Mouse (Mus musculus) heart, adult 2 months (tissue): ENCODE measurements around the gene Rhot2. TPM values are rescaled to one million over a fixed set of nuclear protein-coding genes. Genes with fewer than 3 reads are reported as not detected.
A peak's percentile ranks its signal among the peaks of the same experiment; 100 is the strongest.

Source experiments
- DNase-seq, 2 experiments: peaks; one replicate each; pipeline ENCODE4 v3.0.0; 2021
- H3K27ac ChIP-seq: fragments of 200-600 bp; 2 replicates; pipeline ENCODE4 v1.8.1; 2022
- H3K27me3 ChIP-seq: fragments of 200-500 bp; 2 replicates; pipeline ENCODE4 v1.6.1; 2012; ENCODE audit warnings: mild to moderate bottlenecking, low read length, inconsistent platforms, mixed read lengths; ENCODE audit not compliant: control insufficient read depth, insufficient read depth
- H3K36me3 ChIP-seq: fragments of 200-500 bp; 2 replicates; pipeline ENCODE4 v1.6.1; 2012; ENCODE audit warnings: low read length, inconsistent platforms; ENCODE audit not compliant: control insufficient read depth, insufficient read depth
- H3K4me1 ChIP-seq: fragments of 200-500 bp; 2 replicates; pipeline ENCODE4 v1.6.1; 2011; ENCODE audit warnings: low read length; ENCODE audit not compliant: control insufficient read depth, insufficient read depth
- H3K4me3 ChIP-seq: fragments of 200-600 bp; 2 replicates; pipeline ENCODE4 v1.8.1; 2022
- H3K79me2 ChIP-seq: fragments of 200-500 bp; replicated peaks from 2 replicates; pipeline ENCODE4 v1.6.1; 2012; ENCODE audit warnings: mild to moderate bottlenecking, inconsistent platforms, low read length, moderate library complexity, mixed read lengths; ENCODE audit not compliant: control insufficient read depth, insufficient read depth
- H3K9ac ChIP-seq: fragments of 200-500 bp; 2 replicates; pipeline ENCODE4 v1.6.1; 2012; ENCODE audit warnings: low read depth, mild to moderate bottlenecking, control low read depth, inconsistent platforms, low read length, mixed read lengths
- CTCF ChIP-seq: fragments of 200-600 bp; IDR thresholded peaks from 2 replicates; pipeline ENCODE4 v1.8.1; 2022; ENCODE audit warnings: antibody characterized with exemption, mild to moderate bottlenecking, moderate library complexity
- EP300 ChIP-seq: fragments of 200-500 bp; IDR thresholded peaks from 2 replicates; pipeline ENCODE4 v1.6.1; 2011; ENCODE audit warnings: low read depth, low read length, control low read depth; ENCODE audit not compliant: insufficient read depth
- POLR2A ChIP-seq: fragments of 200-500 bp; IDR thresholded peaks from 2 replicates; pipeline ENCODE4 v1.6.1; 2011; ENCODE audit warnings: mild to moderate bottlenecking, low read depth, low read length, control low read depth; ENCODE audit not compliant: insufficient read depth
- WGBS: fragments of 180-500 bp; shearing (Covaris S2); methylation state at CpG from one replicate; pipeline ENCODE4 v1.1.7; 2018; 5-methylcytosine and 5-hydroxymethylcytosine counted together
- intact Hi-C: fragments of 180-260 bp; cut with DNase I; formaldehyde crosslinking; loops from one replicate; pipeline ENCODE4 v1.15.1; 2025
- polyA plus RNA-seq: library from polyadenylated mRNA; depleted of rRNA; stranded (reverse); fragments of >200 nt; gene quantifications from 2 replicates; pipeline ENCODE4 v1.2.3, GENCODE M21; 2012
- total RNA-seq, 2 experiments: library from RNA; stranded (reverse); gene quantifications; 2 replicates each; pipeline ENCODE4 v1.2.3; 2021

Gene Rhot2
- total and polyA plus RNA-seq, 3 experiments: 120 to 209 (median 139) TPM

- no peaks in the 10 kb centered on the region for H3K36me3 ChIP-seq
- no peak overlapping the region for H3K9ac ChIP-seq
- TF ChIP-seq POLR2A: no peak
- TF ChIP-seq CTCF: no peak
- TF ChIP-seq EP300: no peak
- H3K27me3 ChIP-seq: no peaks in the 10 kb centered on the region
- no peak overlapping the region for H3K4me3 ChIP-seq
- intact Hi-C loops: no loop called here
- no peak for DNase-seq
- H3K4me1 ChIP-seq: peaks cover 8% of the 10 kb centered on the region
- H3K79me2 ChIP-seq: no peaks in the 10 kb centered on the region; the same call in 1 of the 2 replicates
- H3K27ac ChIP-seq: no peak overlapping the region
- 93% methylated on average over 27 of the region's 27 CpGs for whole genome bisulfite sequencing
These were observed 18.6 kb downstream of the Rhot2 start for GRCm38 (mm10) chr17:25825984-25826570.

DNA sequence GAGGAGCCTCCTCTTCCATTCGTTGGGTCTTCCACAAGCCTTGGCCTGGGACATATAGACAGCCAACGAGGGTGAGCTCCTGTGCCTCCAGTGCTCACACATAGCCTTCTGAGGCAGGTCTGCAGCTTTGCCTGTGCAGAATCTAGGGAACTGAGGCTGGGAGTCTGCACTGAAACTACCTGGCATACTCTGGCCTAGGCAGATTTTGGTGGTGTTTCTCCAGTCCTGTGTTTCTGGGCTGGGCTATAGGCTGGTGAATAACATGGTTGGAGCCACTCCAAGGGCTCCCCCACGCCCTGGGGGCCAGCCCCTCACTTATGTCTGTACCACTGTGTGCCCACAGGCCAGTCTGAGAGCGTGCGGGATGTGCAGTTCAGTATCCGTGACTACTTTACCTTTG, 19.3 kb downstream of the Rhot2 start:
- H3K9ac ChIP-seq: no peak overlapping the region
- no peaks in the 10 kb centered on the region for H3K36me3 ChIP-seq
- no peak overlapping the region for H3K27ac ChIP-seq
- H3K4me3 ChIP-seq: no peak overlapping the region
- H3K27me3 ChIP-seq: no peaks in the 10 kb centered on the region
- intact Hi-C loops: no loop called here
- no peak for TF ChIP-seq CTCF
- no peak for TF ChIP-seq POLR2A
- no peak for TF ChIP-seq EP300
- peaks cover 8% of the 10 kb centered on the region for H3K4me1 ChIP-seq
- no peaks in the 10 kb centered on the region for H3K79me2 ChIP-seq
- 87% methylated on average over 6 of the region's 6 CpGs for WGBS
- no peak for DNase-seq

GRCm38 (mm10) chr17:25824362-25825142, 20.1 kb downstream of the Rhot2 start:
- Histone ChIP-seq H3K4me1 (peaks cover 8% of the 10 kb centered on the region), H3K4me3 (no peak overlapping the region; the same call in 1 of the 2 replicates), H3K9ac (no peak overlapping the region), H3K27me3 (peaks cover 5% of the 10 kb centered on the region), H3K27ac (no peak overlapping the region), H3K36me3 (no peaks in the 10 kb centered on the region), H3K79me2 (no peaks in the 10 kb centered on the region)
- intact Hi-C loops: no loop called here
- WGBS: 71% methylated on average over 17 of the region's 17 CpGs
- DNase-seq: no peak
- TF ChIP-seq CTCF: no peak

DNA sequence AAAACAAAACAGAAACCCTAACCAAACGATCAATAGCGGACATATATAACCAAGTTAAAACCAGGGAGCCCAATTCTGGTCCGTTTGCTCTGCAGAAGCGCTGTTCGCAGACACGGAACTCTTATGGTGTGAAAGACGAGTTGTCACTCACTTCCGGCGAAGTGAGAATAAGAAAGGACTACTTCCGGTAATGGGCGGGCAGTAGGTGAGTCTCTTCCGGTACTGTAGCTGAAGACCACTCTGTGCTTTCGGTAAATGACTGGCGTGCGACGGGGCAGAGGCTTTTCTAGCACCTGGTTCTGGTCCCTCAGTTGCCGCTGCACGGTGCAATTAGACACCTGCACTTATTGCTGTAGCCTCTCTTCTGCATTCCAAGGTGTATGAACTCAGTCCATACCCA, 21.2 kb downstream of the Rhot2 start, which contains the start of gene Wdr24:
Gene Wdr24 (plus strand): TSS at position 176 of the 400 bp plus-strand sequence.
- intact Hi-C loops: no loop called here
- H3K36me3 ChIP-seq: no peaks in the 10 kb centered on the region
- TF ChIP-seq POLR2A: peak; percentile 82
- TF ChIP-seq EP300: 0 out of 2 replicates have a peak, but pooled peaks have one; percentile 38
- TF ChIP-seq CTCF: no peak
- peak within 1 kb of the TSS; percentile 82 for H3K9ac ChIP-seq
- under 1% methylated on average over 18 of the region's 18 CpGs for WGBS
- H3K4me3 ChIP-seq: peak within 1 kb of the TSS; percentile 56
- peaks cover 10% of the 10 kb centered on the region for H3K27me3 ChIP-seq
- H3K79me2 ChIP-seq: no peaks in the 10 kb centered on the region
- peak; percentile 79 to 81 for DNase-seq
- H3K27ac ChIP-seq: peak within 1 kb of the TSS; percentile 40
- H3K4me1 ChIP-seq: peaks cover 8% of the 10 kb centered on the region

GRCm38 (mm10) chr17:25818851-25819780, 25.5 kb downstream of the Rhot2 start:
- peak in 1 of 2 experiments; percentile 30 for DNase-seq
- WGBS: 5% methylated on average over 46 of the region's 46 CpGs
- H3K36me3 ChIP-seq: no peaks in the 10 kb centered on the region
- H3K4me3 ChIP-seq: no peak overlapping the region
- intact Hi-C loops: no loop called here
- H3K79me2 ChIP-seq: no peaks in the 10 kb centered on the region
- peaks cover 3% of the 10 kb centered on the region for H3K4me1 ChIP-seq
- peaks cover 10% of the 10 kb centered on the region for H3K27me3 ChIP-seq
- no peak for TF ChIP-seq EP300
- no peak for TF ChIP-seq CTCF
- no peak overlapping the region for H3K9ac ChIP-seq
- H3K27ac ChIP-seq: no peak overlapping the region
